Mouse (Mus musculus) gastrocnemius, adult 8-10 months (tissue): ENCODE data around the gene Ankrd53. TPM values are rescaled to one million over a fixed set of nuclear protein-coding genes. Genes with fewer than 3 reads are reported as not detected.
"Not testable (repeated sequence)": the region's sequence is repeated elsewhere in the genome, so short reads cannot be mapped to it uniquely, and the experiment has no call there.

Experiments used
- DNase-seq, 2 experiments: peaks; one replicate each; pipeline ENCODE4 v3.0.0; 2022; ENCODE audit warnings: low spot score in 2 of 2
- total RNA-seq, 4 experiments: library from RNA; stranded (reverse); gene quantifications; 2 replicates each; pipeline ENCODE4 v1.2.4; 2022

Gene Ankrd53
- total RNA-seq, 4 experiments from 2014 or later: not detected

GRCm38 (mm10) chr6:83762880-83763431 lies 512 bp downstream of the Ankrd53 start:
- no peak for DNase-seq

- DNase-seq: no peak
These were observed 4.5 kb downstream of the Ankrd53 start for GRCm38 (mm10) chr6:83766982-83767381.

GRCm38 (mm10) chr6:83768485-83768884 lies 6.0 kb downstream of the Ankrd53 start:
- no peak for DNase-seq

- no peak for DNase-seq
These were observed 11.7 kb downstream of the Ankrd53 start for GRCm38 (mm10) chr6:83774126-83774525.

- DNase-seq: no peak
These were observed 12.5 kb downstream of the Ankrd53 start for GRCm38 (mm10) chr6:83774781-83775563.

- peak; percentile 80 to 82 for DNase-seq
These were observed 13.3 kb downstream of the Ankrd53 start, which contains the start of gene Tex261 for GRCm38 (mm10) chr6:83775638-83776293. Gene Tex261 (minus strand): TSS chr6:83775813.

GRCm38 (mm10) chr6:83778306-83778705 lies 15.9 kb downstream of the Ankrd53 start:
- DNase-seq: no peak

- DNase-seq: no peak
These were observed 16.6 kb downstream of the Ankrd53 start for GRCm38 (mm10) chr6:83779026-83779425.

- DNase-seq: no peak
These were observed 24.0 kb downstream of the Ankrd53 start for GRCm38 (mm10) chr6:83786426-83786825.

GRCm38 (mm10) chr6:83788554-83788953 lies 26.1 kb downstream of the Ankrd53 start:
- DNase-seq: no peak

GRCm38 (mm10) chr6:83790533-83790932 lies 28.1 kb downstream of the Ankrd53 start:
- DNase-seq: not testable (repeated sequence)

- no peak for DNase-seq
These were observed 28.9 kb downstream of the Ankrd53 start for GRCm38 (mm10) chr6:83791251-83791890.

GRCm38 (mm10) chr6:83794760-83795296 lies 32.4 kb downstream of the Ankrd53 start, which contains the start of gene Nagk:
Gene Nagk (plus strand): TSS chr6:83794982.
- peak; percentile 87 to 89 for DNase-seq

GRCm38 (mm10) chr6:83795492-83795900 lies 33.1 kb downstream of the Ankrd53 start:
- no peak for DNase-seq

- no peak for DNase-seq
These were observed 34.2 kb downstream of the Ankrd53 start for GRCm38 (mm10) chr6:83796686-83797085.

GRCm38 (mm10) chr6:83802033-83802432 lies 39.6 kb downstream of the Ankrd53 start:
- no peak for DNase-seq

- DNase-seq: no peak
These were observed 40.4 kb downstream of the Ankrd53 start for GRCm38 (mm10) chr6:83802846-83803245.

- no peak for DNase-seq
These were observed 53.4 kb downstream of the Ankrd53 start for GRCm38 (mm10) chr6:83815801-83816200.
